Mouse (Mus musculus) ovary, adult 18-20 months (tissue): Measurements from ENCODE around the gene Kat8.
"Not testable (repeated sequence)": the region's sequence is repeated elsewhere in the genome, so short reads cannot be mapped to it uniquely, and the experiment has no call there.

ENCODE experiments used
- DNase-seq: peaks from one replicate; pipeline ENCODE4 v3.0.0; 2022; ENCODE audit warnings: low spot score, mixed read lengths

Gene Kat8

DNA sequence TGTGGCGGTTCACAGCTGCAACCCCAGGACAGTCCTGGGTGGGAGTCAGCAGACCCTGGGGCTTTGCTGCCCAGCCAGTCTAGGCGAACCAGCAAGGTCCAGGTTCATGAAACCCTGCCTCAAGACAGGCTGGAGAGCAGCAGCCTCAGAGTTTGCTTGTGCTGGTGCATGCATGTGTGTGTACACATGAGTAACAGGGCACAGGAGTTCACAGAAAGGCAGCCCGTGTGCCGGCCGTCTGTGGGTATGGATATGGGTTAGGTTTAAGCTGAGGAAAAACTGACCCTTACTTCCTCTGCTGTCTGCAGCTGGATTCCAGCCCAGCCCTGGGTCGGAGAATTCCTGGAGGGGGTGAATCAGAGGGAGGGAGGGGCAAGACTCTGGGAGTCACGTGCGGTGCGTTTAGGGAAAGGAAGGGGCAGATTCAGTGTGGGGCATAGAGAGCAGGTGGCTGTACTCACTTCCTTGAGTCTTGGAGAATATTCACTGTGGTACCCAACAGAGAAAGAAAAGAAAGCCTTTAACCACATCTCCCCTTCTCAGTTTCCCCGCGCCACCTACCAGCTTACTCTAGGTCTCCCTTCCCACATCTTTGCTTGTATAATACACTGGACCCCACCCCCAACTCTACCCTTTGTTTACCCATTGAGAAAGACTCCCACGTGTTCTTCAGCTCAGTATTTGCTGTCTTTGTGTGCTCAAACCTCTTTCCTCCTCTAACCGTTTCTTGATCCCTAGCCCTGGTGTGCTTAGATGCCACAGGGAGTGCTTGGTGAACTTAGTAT lies 19.2 kb downstream of the Kat8 start:
- DNase-seq = peak; percentile 28

DNA sequence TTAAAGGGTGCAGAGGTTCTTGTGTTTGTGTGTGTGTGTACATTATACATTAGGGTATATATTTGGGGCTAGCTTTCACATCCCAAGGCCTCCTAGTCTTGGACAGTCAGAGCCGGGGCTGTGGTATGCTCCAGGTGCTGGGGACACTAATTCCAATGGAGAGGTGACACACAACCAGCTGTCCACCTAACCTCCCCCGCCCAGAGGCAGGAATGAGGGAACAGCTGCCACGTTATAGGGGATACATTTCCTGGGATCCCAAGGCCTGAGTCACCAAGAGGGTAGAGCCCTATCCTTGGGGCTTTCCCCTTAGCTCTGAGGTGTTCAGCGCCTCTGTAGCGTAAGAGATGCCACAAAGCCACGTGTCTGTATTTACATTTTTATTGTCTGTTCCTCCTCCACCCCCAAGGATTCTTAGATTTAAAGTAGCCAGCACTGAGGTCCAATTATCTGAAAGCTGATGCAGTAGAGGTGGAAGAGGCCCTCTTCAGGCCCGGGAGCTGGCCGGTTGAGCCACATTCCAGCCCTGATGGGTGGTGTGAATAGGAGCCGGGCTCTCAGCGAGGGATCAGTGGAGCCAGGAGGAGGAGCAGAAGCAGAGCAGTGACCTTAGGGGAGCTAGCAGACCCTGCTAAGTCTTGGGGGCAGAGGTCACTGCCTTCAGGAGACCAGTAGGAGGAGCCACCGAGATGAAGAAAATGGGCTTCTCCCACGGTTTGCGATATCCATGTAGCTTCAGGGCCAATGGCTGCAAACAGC lies 20.1 kb downstream of the Kat8 start:
- no peak for DNase-seq

DNA sequence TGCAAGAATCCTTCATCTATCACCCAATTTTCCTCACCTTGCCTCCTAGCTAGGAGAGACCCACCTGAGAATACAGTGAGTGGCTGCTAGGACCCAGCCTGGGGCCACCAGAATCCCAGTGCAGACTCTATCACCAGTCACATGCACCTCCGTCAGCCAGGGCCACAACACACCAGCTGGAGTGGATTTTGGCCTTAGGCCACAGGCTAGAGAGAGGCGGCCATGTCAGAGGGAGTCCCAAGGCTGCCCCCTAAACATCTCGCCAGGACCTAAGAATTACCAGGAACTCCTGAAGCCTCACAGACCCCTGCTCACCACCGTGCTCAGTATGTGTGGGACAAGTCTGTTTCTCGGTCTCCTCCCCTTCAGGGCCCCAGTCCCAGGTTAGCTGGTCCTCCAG lies 21.8 kb downstream of the Kat8 start:
- DNase-seq = no peak

- peak; percentile 94 for DNase-seq
Measured at GRCm38 (mm10) chr7:127935028-127935722, 22.9 kb downstream of the Kat8 start.

- no peak for DNase-seq
Measured at GRCm38 (mm10) chr7:127935748-127936159, 23.4 kb downstream of the Kat8 start.

DNA sequence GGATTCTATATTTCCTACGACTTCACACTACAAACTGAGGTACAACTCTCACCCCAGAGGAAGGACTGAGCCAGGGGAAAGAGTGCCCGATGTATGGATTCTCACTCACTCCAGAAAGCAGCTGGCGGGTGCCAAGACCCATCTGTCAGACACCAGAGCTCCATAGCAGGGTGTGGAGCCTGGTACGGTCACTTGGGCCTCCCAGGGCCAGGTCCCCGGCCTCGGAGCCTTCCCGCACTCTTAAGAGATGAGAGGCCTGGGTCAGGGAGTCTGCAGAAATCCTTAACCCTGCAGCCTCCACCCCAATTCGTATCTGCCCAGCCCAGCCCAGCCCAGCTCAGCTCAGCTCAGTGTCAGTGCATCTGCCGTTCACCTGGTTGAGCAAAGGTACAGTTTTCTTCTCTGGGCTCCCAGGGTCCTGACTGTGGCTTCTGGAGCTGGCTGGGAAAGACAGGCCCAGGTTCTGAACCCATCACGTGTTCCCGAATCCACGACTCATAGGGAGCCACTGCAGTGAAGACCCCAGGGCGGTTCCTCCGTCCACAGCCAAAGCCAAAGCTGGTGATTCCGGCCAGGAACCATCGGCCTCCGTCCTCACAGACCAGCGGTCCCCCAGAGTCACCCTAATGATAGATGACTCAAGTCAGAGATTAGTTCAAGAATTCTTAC lies 24.0 kb downstream of the Kat8 start:
- no peak for DNase-seq

GRCm38 (mm10) chr7:127942097-127942496 lies 29.8 kb downstream of the Kat8 start:
- DNase-seq = not testable (repeated sequence)

DNA sequence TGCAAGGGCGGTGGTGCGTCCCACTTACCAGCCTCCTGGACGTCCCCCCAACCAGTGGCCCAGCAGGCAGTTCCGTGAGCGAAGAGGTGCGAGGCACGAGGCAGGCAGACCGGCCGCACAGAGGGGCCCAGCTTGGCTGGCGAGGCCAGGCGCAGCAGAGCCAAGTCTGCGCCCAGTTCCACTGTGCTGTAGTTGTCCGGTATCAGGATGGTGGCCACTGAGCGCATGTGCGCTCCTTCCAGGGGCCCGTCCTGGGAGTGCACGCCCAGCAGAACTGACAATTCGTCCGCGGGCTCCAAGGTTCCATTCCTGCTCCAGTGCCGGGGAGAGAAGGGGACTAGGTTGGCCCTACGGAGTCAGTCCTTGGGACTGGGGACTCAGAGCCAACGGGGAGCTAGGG lies 32.3 kb downstream of the Kat8 start:
- no peak for DNase-seq

GRCm38 (mm10) chr7:127946470-127947023 lies 34.2 kb downstream of the Kat8 start, which contains the start of gene Prss36:
Gene Prss36 (minus strand): TSS chr7:127946725.
- no peak for DNase-seq

GRCm38 (mm10) chr7:127952864-127953581 lies 40.7 kb downstream of the Kat8 start:
- no peak for DNase-seq

GRCm38 (mm10) chr7:127959364-127959763 lies 47.0 kb downstream of the Kat8 start:
- no peak for DNase-seq

DNA sequence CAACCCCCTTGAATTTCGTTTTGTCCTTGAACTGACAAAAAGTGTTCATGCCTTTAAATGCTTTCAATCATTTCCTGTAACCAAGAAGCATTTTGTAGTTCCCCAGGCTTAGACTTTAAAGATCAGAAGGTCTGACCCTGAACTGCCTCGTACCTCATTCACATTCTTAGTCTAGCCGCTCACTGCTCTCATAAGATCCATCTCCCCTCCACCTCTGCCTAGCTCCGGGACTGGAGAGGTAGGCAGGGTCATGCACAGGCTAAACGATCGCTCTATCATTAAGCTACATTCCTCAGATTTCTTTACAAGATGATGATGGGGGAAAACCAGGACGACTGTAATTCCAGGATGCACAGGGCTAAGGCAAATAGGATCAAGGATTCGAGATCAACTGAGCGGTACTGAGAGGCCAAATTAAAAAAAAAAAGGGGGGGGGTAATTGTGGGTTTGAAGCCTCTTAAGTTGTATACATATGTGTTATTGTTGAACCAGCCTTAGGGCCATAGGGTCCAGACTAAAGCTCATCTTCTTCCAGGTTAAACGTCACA lies 54.1 kb downstream of the Kat8 start:
- no peak for DNase-seq

DNA sequence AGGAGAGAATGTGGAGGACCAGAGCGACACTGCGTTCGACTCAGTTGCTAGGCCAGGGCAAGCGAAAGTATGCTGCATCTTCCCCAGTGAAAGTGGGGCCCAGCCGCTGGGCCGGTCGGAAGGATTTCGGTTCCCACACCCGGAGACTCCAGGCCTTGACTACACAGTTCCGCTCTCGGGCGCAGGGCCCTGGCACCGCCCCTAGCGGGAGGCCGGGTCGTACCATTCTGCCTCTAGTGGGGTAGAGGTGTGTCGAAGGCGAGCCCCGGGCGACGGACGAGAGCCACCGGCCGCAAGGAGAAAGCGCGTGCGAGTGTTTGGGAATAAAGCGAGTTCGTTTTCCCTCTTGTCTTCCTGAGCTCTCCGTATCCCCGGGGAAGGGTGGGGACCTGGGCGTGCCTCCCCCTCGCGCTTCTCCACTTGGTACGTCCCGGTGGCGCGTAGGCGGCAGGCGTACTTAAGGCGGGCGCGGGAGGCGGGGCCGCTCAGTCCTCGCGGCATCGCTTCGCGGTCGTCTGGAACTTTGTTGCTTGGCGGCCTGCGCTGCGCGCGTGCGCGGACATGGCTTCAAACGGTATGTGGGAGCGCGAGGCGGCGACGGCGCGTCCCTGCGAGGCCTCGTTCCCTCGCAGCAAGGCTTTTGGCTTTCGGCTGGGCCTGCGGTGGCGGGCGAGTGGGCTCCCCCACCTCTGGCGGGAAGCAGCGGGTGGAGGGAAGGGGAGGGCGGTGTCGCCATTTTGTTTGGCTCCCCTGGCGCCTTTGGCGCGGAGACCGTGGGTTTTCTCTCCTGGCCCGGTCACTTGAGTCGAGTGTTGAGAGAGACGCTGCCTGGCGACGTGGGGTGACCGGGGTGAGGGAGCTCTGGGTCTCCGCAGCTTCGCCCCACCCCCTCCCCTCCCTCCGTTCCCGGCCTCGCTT lies 54.9 kb downstream of the Kat8 start, which contains the start of gene Fus:
Gene Fus (plus strand): TSS at position 454 of the 918 bp plus-strand sequence.
- peak; percentile 84 for DNase-seq

DNA sequence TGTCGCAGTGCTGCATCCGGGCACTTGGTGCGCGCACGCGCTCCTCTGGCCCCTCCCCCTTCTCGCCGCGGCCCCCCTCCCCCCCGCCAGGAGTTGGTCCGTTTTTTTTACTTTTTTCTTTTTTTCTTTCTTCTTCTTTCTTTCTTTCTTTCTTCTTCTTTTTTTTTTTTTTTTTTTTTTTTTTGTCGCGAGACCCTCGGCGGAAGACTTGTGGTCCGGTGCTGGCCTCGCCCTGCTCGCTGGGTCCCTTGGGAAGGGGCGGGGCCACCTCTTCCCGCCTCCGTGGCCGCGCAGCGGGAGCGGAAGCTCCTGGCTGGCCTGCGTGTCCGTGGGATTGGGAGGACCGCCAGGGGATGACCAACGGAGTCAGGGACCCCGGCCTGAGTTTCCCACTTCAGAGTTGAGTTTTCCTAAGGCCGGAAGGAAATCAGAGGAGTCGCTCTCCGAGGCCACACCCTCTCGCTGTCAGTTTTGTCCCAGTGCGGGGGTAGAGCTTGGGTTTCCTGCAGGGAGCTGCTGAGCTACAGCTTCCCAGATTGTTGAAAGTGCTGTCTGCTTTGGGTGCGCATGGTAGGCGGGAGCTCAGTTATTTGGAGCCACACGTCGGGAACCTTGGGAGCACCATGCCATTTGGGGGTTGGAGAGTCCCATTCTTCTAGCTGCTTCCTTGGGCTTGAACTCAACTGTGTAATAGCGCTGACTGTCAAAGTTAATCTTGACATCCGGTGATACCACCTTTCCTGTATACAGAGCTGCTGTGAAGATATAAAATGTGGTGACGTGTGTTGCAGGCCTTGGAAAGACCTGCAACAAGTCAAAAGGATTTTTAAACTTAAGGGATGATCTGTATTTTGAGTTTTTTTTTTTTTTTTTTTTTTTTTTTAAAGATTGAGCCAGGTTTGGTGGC lies 55.9 kb downstream of the Kat8 start:
- DNase-seq = peak; percentile 57

GRCm38 (mm10) chr7:127974413-127974930 lies 62.2 kb downstream of the Kat8 start:
- DNase-seq = no peak
